Mouse (Mus musculus) G1E (cell line): Measurements from ENCODE around the gene Alad.

Experiments
- CTCF ChIP-seq: IDR thresholded peaks from 2 replicates; pipeline ENCODE4 v1.5.1; 2012; ENCODE audit warnings: low read depth, low read length, inconsistent platforms, mixed read lengths
- TAL1 ChIP-seq: conservative IDR thresholded peaks from 2 replicates; pipeline ENCODE4 v1.6.1; 2012; ENCODE audit warnings: low read depth, low read length, inconsistent platforms, mixed read lengths

DNA sequence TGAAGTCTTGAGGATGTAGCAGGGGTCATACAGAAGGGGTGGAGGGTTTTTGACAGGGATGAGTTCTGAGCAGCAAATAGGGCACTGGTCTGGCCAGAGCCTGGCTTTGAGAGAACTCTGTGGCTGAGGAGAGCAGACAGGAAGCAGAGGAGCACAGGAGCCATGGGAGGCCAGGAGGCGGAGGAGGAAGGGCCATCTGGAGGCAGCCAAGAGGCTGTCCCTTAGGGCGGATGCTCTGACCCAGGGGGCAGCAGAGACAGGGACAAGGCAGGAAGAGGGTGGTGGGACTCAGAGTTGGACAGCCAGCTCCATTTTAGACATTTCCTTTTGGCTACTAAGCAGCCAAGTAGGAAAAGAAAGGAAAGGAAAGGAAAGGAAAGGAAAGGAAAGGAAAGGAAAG lies 3.6 kb downstream of the Alad start:
- TF ChIP-seq CTCF (no peak), TAL1 (no peak)
